Mouse (Mus musculus) monocyte, adult 5-6 weeks (primary cell): Measurements from ENCODE around the gene Ten1. TPM values are rescaled to one million over a fixed set of nuclear protein-coding genes. Genes with fewer than 3 reads are reported as not detected.

ENCODE experiments used
- ATAC-seq: fragments of 153-309, 156-312 bp; replicated peaks from 2 replicates; pipeline ENCODE4 v1.8.0; 2017; ENCODE audit warnings: mild to moderate bottlenecking; ENCODE audit not compliant: low TSS enrichment, insufficient number of reproducible peaks, severe bottlenecking, poor library complexity, low FRiP score
- total RNA-seq: library from RNA; stranded (forward); fragments of 200-1000, 200-491, 200-594 nt; gene quantifications from 3 replicates; pipeline ENCODE4 v1.2.3, GENCODE M21; 2017

The Ten1 gene
- total RNA-seq = 27.4 to 31.3 TPM (median 30.8 TPM) in 3 replicates

DNA sequence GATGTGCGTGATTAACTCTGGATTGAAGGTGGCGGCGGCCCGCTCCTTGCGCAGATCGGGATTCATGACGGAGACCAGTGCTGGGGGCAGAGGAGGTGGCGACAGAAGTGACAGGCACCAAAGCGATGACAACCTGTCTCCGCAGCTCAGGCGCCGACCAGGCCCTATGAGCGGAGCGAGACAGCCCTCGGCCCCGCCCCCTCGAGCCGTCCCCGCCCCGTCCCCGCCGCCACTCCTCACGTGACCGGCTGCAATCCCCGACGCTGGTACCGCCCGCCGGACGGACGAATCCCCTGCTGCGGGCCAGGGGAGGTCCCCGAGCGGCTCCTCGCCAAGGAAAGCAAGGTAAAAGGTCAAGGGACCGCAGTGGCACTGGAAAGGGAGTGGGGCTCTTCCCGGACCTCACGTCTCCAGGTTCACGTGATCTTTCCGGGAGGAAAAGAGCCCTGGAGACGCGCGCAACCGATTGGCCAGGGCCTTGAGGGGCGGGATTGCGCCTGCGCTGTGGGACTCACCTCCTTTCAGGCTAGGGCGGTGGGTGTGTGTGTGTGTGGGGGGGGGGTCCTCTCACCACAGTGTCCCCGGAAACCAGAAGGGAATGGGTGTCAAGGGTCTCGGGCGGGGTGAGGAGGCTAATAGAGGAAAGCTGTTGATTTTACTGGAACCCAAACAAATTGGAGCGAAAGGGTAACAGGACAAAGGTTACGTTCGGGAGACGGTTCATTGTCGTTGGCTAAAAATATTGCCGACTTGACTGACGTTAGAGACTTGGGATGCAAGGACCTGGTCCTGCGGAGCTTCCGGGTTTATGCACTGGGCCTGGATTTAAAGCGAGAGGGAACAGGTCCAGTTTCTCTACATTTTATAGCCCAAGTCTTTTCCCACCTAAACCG is at the start of gene Ten1, which contains the start of gene Acox1:
TSS of gene Ten1 (plus strand) at position 217 of the 893 bp plus-strand sequence.
TSS of gene Acox1 (minus strand) at position 407 of the 893 bp plus-strand sequence.
- ATAC-seq = peak; percentile 87

DNA sequence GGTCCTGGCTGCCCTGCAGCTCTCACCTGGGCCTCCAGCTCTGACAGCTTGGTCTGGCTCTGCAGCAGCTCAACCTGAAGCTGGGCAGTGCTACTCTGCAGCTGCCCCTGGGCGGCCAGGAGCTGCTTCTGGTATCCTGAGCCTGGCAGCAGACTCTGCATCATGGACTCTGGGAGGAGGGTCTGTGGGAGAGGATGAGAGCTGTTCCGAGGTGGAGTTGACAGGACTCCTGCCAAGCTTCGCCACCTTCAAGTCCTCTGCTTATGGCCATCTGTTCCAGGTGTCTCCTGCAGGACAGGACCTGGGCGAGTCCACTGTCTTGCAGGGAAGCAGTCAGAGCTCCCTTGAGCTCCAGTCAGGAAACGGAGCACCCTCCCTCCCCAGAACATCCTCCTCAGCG is 49.3 kb upstream of the Ten1 start:
- no peak for ATAC-seq

DNA sequence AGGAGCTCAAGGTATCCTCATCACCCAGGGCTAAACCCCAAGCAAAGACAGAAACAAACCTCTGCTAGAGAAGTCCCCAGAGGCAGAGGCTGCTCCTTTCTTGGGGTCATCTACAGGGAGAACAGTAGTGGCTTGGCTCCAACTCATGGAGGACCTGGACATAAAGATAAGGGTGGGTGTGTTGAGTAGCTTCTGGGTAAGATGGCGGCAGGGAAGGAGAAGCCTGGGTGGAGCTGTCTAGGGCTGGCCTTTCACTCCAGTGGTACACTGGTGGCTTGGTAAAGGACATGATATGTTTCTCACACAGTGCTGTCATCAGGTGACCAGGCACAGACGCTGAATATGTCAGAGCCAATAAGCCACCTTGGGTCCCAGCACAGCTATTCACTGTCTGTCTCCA is 47.7 kb upstream of the Ten1 start:
- ATAC-seq = no peak

- ATAC-seq = no peak
Measured at GRCm38 (mm10) chr11:116161312-116161711, 37.3 kb upstream of the Ten1 start.

- no peak for ATAC-seq
Measured at GRCm38 (mm10) chr11:116162146-116162545, 36.5 kb upstream of the Ten1 start.

DNA sequence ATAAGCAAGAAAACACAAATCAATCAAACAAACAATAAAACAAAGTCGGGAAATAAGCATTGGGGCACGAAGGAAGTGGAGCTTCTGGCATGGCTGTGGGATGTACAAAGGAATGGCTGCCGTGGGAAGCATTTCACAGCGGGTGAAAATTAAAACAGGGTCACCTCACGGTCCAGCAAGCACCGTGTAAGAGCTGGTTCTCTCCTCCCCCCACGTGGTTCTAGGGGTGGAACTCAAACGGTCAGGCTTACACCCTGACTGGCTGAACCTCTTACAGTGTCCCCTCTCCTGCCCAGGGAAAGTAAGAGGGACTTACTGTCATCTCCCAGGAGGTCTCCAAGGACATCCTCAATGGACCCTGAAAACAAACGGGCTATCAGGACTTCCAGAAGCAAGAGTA is 35.7 kb upstream of the Ten1 start:
- no peak for ATAC-seq

- ATAC-seq = no peak
Measured at GRCm38 (mm10) chr11:116167232-116167631, 31.4 kb upstream of the Ten1 start.

GRCm38 (mm10) chr11:116167884-116168439 is 30.7 kb upstream of the Ten1 start, which contains the start of gene Fbf1:
TSS of gene Fbf1 (minus strand) at chr11:116168166.
- peak; percentile 100 for ATAC-seq

DNA sequence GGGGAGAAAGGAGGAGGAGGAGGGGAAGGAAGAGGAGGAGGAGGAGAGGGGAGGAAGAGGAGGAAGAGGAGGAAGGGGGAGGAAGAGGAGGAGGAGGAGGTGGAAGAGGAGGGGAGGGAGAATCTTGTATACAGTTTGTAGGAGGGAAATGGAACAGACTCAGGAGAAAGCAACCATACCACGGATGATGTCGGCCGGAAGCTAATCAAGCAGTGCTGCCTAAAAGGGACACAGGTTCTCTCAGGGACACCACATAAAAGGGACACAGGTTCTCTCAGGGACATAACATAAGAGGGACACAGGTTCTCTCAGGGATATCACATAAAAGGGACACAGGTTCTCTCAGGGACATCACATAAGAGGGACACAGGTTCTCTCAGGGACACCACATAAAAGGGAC is 29.4 kb upstream of the Ten1 start:
- ATAC-seq = no peak

DNA sequence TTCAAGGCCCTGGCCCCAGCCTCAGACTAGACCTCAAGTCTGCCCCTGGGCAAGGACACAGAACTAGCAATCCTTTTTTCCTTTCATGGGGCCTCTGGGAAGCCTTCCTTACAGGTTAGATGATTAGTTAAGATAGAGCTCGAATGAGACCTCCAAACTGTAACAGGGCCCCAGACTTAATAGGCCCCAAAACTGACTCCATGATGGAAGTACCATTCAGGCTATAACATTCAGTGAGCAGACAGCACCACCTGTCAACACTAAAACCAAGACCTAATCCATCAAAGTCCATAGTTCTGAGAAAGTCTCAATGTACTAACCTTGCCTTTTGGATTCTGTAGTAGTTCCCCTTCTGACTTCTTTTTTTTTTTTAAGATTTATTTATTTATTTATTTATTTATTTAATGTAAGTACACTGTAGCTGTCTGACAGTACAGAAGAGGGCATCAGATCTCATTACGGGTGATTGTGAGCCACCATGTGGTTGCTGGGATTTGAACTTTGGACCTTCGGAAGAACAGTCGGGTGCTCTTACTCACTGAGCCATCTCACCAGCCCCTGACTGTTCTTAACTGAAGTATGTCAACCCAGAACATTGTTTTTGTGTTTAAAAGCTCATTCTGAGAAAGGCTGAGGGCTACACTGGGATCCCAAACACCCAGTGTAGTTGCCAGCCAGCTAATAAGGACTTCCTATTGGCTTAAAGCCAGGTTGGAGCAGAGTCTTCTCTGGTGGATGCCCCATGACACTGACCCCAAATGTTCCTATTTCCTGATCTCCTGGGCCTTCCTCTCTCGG is 28.5 kb upstream of the Ten1 start:
- no peak for ATAC-seq

- no peak for ATAC-seq
Measured at GRCm38 (mm10) chr11:116171959-116172358, 26.7 kb upstream of the Ten1 start.

DNA sequence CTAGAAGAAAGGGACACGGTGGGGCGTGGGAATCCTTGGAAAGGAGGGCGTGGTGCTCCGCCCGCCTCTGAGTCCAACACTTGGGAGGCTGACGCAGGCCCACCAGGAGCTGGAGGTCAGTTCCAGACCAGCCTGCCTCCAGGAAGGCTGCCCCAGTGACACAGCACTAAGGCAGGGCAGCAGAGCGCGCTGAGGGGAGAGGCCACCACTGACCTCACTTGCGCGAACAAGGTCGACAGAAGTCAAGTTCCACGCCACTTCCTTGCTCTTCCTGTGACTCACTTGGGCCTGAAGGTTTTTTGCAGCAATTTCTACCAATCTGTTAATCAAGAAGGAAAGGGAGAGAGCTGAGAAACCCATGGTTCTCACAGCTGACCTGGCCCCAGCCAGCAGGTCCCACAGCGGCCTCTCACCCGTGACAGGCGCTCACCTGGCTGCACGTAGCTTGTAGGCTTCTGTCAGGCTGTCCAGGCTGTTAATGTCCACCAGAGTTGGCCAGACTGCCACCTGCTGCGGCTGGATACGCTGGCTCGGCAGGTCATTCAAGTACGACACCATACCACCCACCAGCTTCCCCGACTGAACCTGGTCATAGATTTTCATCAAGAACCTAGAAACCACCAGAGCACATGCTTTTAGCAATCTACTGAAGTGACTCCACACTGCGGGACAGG is 23.7 kb upstream of the Ten1 start:
- ATAC-seq = no peak

- ATAC-seq = no peak
Measured at GRCm38 (mm10) chr11:116176010-116176409, 22.6 kb upstream of the Ten1 start.

DNA sequence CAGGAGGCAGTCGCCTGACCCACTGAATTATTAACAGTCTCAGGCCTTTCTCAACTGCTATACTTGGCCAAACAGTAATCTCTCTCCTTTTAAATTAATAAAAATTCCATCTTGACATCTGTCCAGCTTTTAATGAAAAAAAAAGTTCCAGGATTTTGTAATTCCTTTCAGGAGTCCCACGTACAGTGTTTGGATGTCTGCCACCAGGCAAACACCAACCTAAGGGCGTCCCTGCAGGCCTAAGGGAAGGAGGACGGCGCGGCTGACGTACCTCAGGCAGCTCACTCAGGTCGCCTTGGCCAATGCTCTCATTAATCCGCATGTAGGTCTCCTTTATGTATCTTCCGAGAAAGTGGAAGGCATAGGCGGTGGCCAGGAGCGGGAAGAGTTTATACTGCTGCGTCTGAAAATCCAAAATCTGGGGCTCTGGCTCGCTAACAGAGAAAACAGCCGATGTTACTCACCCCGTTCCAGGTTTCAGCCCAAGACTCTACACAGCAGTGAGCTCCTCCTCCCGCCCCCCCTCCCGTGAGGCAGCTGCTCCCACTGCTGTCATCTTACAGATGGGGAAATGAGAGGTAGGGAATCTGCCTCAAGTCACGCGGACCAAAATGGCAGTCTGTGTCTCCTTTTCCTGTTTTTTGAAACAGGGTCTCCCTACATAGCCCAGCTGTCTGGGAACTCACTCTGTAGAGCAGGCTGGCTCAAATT is 20.1 kb upstream of the Ten1 start:
- no peak for ATAC-seq

- no peak for ATAC-seq
Measured at GRCm38 (mm10) chr11:116185836-116186235, 12.8 kb upstream of the Ten1 start.

- ATAC-seq = no peak
Measured at GRCm38 (mm10) chr11:116186360-116186759, 12.3 kb upstream of the Ten1 start.

DNA sequence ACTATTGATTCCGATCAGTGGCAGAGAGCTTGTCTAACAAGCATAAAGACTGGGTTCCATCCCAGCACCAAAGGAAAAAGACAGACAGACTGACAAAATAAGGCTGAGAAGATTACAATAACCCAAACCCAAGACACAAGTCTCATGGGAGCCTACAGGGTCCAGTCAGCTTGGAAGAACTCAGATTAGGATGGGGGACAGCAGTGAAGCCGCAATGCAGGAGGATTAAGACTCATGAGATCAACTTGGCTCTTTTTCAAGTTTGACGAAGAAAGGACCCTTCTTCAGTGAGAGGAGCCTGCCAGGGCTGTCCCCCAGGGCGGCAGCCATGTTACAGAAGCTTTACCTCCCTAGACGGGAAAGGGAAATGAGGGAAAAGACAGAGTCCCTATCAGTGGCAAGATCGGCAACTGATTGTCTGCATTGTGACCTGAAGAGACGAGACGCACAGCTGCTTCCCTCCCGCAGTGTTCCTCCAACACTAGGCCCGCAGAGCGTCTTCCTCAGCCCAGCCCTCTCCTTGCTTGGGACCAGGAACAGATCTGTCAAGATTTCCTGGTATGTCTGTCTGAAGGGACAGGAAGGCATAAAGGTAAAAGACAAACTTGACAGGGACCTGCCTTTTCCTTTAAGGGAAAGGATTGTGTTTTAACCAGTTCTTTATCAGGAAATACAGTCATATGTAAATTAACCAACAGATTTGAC is 11.3 kb upstream of the Ten1 start:
- ATAC-seq = no peak

DNA sequence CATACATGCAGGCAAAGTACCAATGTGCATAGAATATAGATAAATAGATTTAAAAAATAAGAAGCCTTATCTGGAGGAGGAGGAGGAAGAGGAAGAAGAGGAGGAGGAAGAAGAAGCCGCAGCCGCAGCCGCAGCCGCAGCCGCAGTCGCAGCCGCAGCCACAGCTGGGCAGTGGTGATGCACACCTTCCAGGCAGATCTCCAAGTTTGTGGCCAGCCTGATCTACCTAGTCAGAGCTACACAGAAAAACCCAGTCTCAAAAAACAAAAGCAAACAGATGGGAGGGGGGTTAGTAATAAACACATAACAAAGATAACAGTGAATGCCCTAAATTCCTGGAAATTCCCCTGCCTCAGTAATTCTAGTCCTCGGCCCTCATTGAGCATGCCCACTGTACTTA is 4.0 kb upstream of the Ten1 start:
- ATAC-seq = no peak
